Mouse (Mus musculus) midbrain, embryonic 12.5 days (tissue): ENCODE results near the gene Rdh16f2. TPM values are rescaled to one million over a fixed set of nuclear protein-coding genes. Genes with fewer than 3 reads are reported as not detected.
"Not testable (repeated sequence)": the region's sequence is repeated elsewhere in the genome, so short reads cannot be mapped to it uniquely, and the experiment has no call there.

Experiments
- ATAC-seq: fragments of 200-750 bp; cut with Nextera tagmentation; 2 replicates; pipeline ENCODE4 v1.8.0; 2017; ENCODE audit warnings: low read depth, moderate TSS enrichment, moderate library complexity; ENCODE audit not compliant: low FRiP score
- H3K27ac ChIP-seq: fragments of 300-500 bp; sonication (generic); replicated peaks from 2 replicates; pipeline ENCODE4 v1.5.1; 2016; ENCODE audit warnings: mild to moderate bottlenecking
- H3K27me3 ChIP-seq: fragments of 300-500 bp; sonication (generic); 2 replicates; pipeline ENCODE4 v1.6.1; 2016; ENCODE audit warnings: mild to moderate bottlenecking
- H3K36me3 ChIP-seq: fragments of 300-500 bp; sonication (generic); 2 replicates; pipeline ENCODE4 v1.6.1; 2016
- H3K4me1 ChIP-seq: fragments of 300-500 bp; sonication (generic); 2 replicates; pipeline ENCODE4 v1.6.1; 2016
- H3K4me2 ChIP-seq: fragments of 300-500 bp; sonication (generic); replicated peaks from 2 replicates; pipeline ENCODE4 v1.6.1; 2016; ENCODE audit warnings: mild to moderate bottlenecking, moderate library complexity
- H3K4me3 ChIP-seq: fragments of 300-500 bp; sonication (generic); 2 replicates; pipeline ENCODE4 v1.5.1; 2016; ENCODE audit warnings: mild to moderate bottlenecking
- H3K9ac ChIP-seq: fragments of 300-500 bp; sonication (generic); replicated peaks from 2 replicates; pipeline ENCODE4 v1.6.1; 2016; ENCODE audit warnings: mild to moderate bottlenecking, moderate library complexity
- H3K9me3 ChIP-seq: fragments of 300-500 bp; sonication (generic); 2 replicates; pipeline ENCODE4 v1.6.1; 2016; ENCODE audit warnings: mild to moderate bottlenecking
- WGBS: fragments of 180-500 bp; shearing (Covaris S2); methylation state at CpG from one replicate; pipeline ENCODE4 v1.1.7; 2016; 5-methylcytosine and 5-hydroxymethylcytosine counted together
- polyA plus RNA-seq: library from polyadenylated mRNA; unstranded; fragments of >200 nt; fragmentation: Nextera tagmentation; extraction: Ambion mirVana; gene quantifications from 2 replicates; pipeline ENCODE4 v1.2.1, GENCODE M21; 2016

Gene Rdh16f2
- polyA plus RNA-seq, 1 experiment from 2014 or later = not detected

- ATAC-seq = no peak
- no peak overlapping the region for H3K9ac ChIP-seq
- H3K4me1 ChIP-seq = no peaks in the 10 kb centered on the region
- H3K27me3 ChIP-seq = no peaks in the 10 kb centered on the region
- no peaks in the 10 kb centered on the region for H3K36me3 ChIP-seq
- no peak overlapping the region for H3K4me3 ChIP-seq
- no peak overlapping the region for H3K4me2 ChIP-seq
- H3K27ac ChIP-seq = no peak overlapping the region
- H3K9me3 ChIP-seq = no peaks in the 10 kb centered on the region
These were observed 9.9 kb upstream of the Rdh16f2 start for GRCm38 (mm10) chr10:127856376-127856775.

GRCm38 (mm10) chr10:127864931-127865330, 1.3 kb upstream of the Rdh16f2 start:
- no peaks in the 10 kb centered on the region for H3K4me1 ChIP-seq
- H3K9ac ChIP-seq = no peak overlapping the region
- H3K27me3 ChIP-seq = no peaks in the 10 kb centered on the region
- no peak overlapping the region for H3K4me3 ChIP-seq
- H3K36me3 ChIP-seq = no peaks in the 10 kb centered on the region
- H3K27ac ChIP-seq = no peak overlapping the region
- H3K4me2 ChIP-seq = no peak overlapping the region
- no peak for ATAC-seq
- H3K9me3 ChIP-seq = no peaks in the 10 kb centered on the region

- WGBS = 76% methylated on average over 4 of the region's 4 CpGs
- Histone ChIP-seq H3K4me2 (no peak overlapping the region), H3K27ac (no peak overlapping the region), H3K27me3 (no peaks in the 10 kb centered on the region), H3K4me3 (no peak overlapping the region), H3K4me1 (no peaks in the 10 kb centered on the region), H3K9ac (no peak overlapping the region), H3K36me3 (no peaks in the 10 kb centered on the region), H3K9me3 (0 out of 2 replicates have a peak, but pooled peaks cover 6% of the 10 kb centered on the region)
- ATAC-seq = no peak
These were observed 6.2 kb downstream of the Rdh16f2 start for GRCm38 (mm10) chr10:127872484-127872883.

GRCm38 (mm10) chr10:127877681-127878080, 11.4 kb downstream of the Rdh16f2 start:
- no peak overlapping the region for H3K27ac ChIP-seq

GRCm38 (mm10) chr10:127878262-127879057, 12.2 kb downstream of the Rdh16f2 start:
- H3K4me2 ChIP-seq = no peak overlapping the region
- WGBS = 83% methylated on average over 3 of the region's 3 CpGs
- no peaks in the 10 kb centered on the region for H3K36me3 ChIP-seq
- H3K27me3 ChIP-seq = no peaks in the 10 kb centered on the region
- no peaks in the 10 kb centered on the region for H3K9me3 ChIP-seq
- H3K4me3 ChIP-seq = no peak overlapping the region
- no peak overlapping the region for H3K9ac ChIP-seq
- no peak for ATAC-seq
- H3K4me1 ChIP-seq = no peaks in the 10 kb centered on the region
- H3K27ac ChIP-seq = no peak overlapping the region

More at GRCm38 (mm10) chr10:127877681-127878080, 11.4 kb downstream of the Rdh16f2 start:
- Histone ChIP-seq H3K9me3 (no peaks in the 10 kb centered on the region), H3K27me3 (no peaks in the 10 kb centered on the region), H3K4me2 (no peak overlapping the region), H3K9ac (no peak overlapping the region), H3K36me3 (no peaks in the 10 kb centered on the region), H3K4me1 (no peaks in the 10 kb centered on the region), H3K4me3 (no peak overlapping the region)
- 55% methylated on average over 2 of the region's 2 CpGs for WGBS
- no peak for ATAC-seq

- Histone ChIP-seq H3K27ac (no peak overlapping the region), H3K27me3 (no peaks in the 10 kb centered on the region), H3K9ac (no peak overlapping the region), H3K36me3 (no peaks in the 10 kb centered on the region), H3K9me3 (no peaks in the 10 kb centered on the region), H3K4me3 (no peak overlapping the region), H3K4me2 (no peak overlapping the region), H3K4me1 (no peaks in the 10 kb centered on the region)
- ATAC-seq = no peak
- 85% methylated on average over 3 of the region's 3 CpGs for WGBS
These were observed 12.9 kb downstream of the Rdh16f2 start for GRCm38 (mm10) chr10:127879155-127879688.

GRCm38 (mm10) chr10:127881041-127881440, 14.8 kb downstream of the Rdh16f2 start:
- no peaks in the 10 kb centered on the region for H3K4me1 ChIP-seq
- no peaks in the 10 kb centered on the region for H3K9me3 ChIP-seq
- no peak overlapping the region for H3K4me2 ChIP-seq
- H3K9ac ChIP-seq = no peak overlapping the region
- no peak for ATAC-seq
- H3K27me3 ChIP-seq = no peaks in the 10 kb centered on the region
- no peak overlapping the region for H3K27ac ChIP-seq
- WGBS = 85% methylated on average over 4 of the region's 4 CpGs
- H3K4me3 ChIP-seq = no peak overlapping the region
- H3K36me3 ChIP-seq = no peaks in the 10 kb centered on the region

- Histone ChIP-seq H3K4me1 (no peaks in the 10 kb centered on the region), H3K36me3 (no peaks in the 10 kb centered on the region), H3K4me3 (no peak overlapping the region), H3K4me2 (no peak overlapping the region), H3K9ac (no peak overlapping the region), H3K27ac (no peak overlapping the region), H3K9me3 (no peaks in the 10 kb centered on the region), H3K27me3 (no peaks in the 10 kb centered on the region)
- WGBS = 77% methylated on average over 1 of the region's 1 CpGs
- ATAC-seq = no peak
These were observed 20.3 kb downstream of the Rdh16f2 start for GRCm38 (mm10) chr10:127886551-127886950.

GRCm38 (mm10) chr10:127886971-127887370, 20.7 kb downstream of the Rdh16f2 start:
- H3K36me3 ChIP-seq = no peaks in the 10 kb centered on the region
- H3K9ac ChIP-seq = no peak overlapping the region
- 92% methylated on average over 4 of the region's 4 CpGs for WGBS
- no peak overlapping the region for H3K27ac ChIP-seq
- no peak for ATAC-seq
- no peaks in the 10 kb centered on the region for H3K9me3 ChIP-seq
- H3K4me3 ChIP-seq = no peak overlapping the region
- no peak overlapping the region for H3K4me2 ChIP-seq
- no peaks in the 10 kb centered on the region for H3K27me3 ChIP-seq
- H3K4me1 ChIP-seq = no peaks in the 10 kb centered on the region

GRCm38 (mm10) chr10:127888605-127889004, 22.3 kb downstream of the Rdh16f2 start, which contains the start of gene Rdh7:
TSS of gene Rdh7 (minus strand) at chr10:127888817.
- no peak for ATAC-seq
- H3K4me2 ChIP-seq = no peak within 1 kb of the TSS
- H3K9ac ChIP-seq = no peak within 1 kb of the TSS
- H3K4me3 ChIP-seq = no peak within 1 kb of the TSS
- no peaks in the 10 kb centered on the region for H3K4me1 ChIP-seq
- H3K27ac ChIP-seq = no peak within 1 kb of the TSS
- H3K36me3 ChIP-seq = no peaks in the 10 kb centered on the region
- H3K27me3 ChIP-seq = no peaks in the 10 kb centered on the region
- no peaks in the 10 kb centered on the region for H3K9me3 ChIP-seq

- Histone ChIP-seq H3K4me3 (no peak overlapping the region), H3K9ac (no peak overlapping the region), H3K9me3 (no peaks in the 10 kb centered on the region), H3K27ac (no peak overlapping the region), H3K27me3 (no peaks in the 10 kb centered on the region), H3K36me3 (no peaks in the 10 kb centered on the region), H3K4me2 (no peak overlapping the region), H3K4me1 (no peaks in the 10 kb centered on the region)
- ATAC-seq = no peak
- WGBS = 76% methylated on average over 1 of the region's 1 CpGs
These were observed 25.2 kb downstream of the Rdh16f2 start for GRCm38 (mm10) chr10:127891481-127891880.

- H3K9ac ChIP-seq, H3K9me3 ChIP-seq, H3K4me2 ChIP-seq, H3K27me3 ChIP-seq, H3K4me3 ChIP-seq, ATAC-seq, H3K36me3 ChIP-seq, H3K27ac ChIP-seq, H3K4me1 ChIP-seq: not testable (repeated sequence)
- WGBS = 69% methylated on average over 5 of the region's 5 CpGs
These were observed 27.1 kb downstream of the Rdh16f2 start for GRCm38 (mm10) chr10:127893163-127894022.
